In the genomic region with DNA sequence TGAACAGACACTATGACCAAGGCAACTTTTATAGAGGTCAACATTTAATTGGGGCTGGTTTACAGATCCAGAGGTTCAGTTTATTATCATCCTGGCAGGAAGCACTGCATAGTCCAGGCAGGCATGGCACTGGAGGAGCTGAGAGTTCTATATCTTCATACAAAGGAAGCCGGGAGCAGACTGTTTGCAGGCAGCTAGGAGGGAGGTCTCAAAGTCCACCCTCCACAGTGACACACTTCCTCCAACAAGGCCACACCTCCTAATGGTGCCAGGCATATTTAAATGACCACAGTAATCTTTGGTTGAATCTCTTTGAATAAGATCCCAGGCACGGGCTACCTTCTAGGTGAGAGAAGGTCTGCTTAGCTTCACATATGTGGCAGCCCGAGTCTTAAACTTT, we compare ENCODE assay signal across 24 mouse cellular contexts.
"Had no signal": no experiment of that assay in that cellular context is flagged by ENCODE, and none has a peak within 500 bp of the region (broad histone marks: within the 10 kb centered on the region; RNA-seq: fewer than 3 reads in every experiment).

No protein-coding gene starts in this region.

- DNase-seq: gastrocnemius, adult 2 months; gastrocnemius, postnatal 14 days; gastrocnemius, postnatal 36 days; heart, adult 18-20 months; heart, postnatal 10 days; heart, postnatal 36 days; kidney, adult 18-20 months; kidney, adult 8-10 months; kidney, postnatal 10 days; kidney, postnatal 25 days; kidney, postnatal 4 days; liver; liver, embryonic 13.5 days had no signal

- ATAC-seq: hindbrain, postnatal 0 days had no signal

- H3K4me2 ChIP-seq: heart, embryonic 12.5 days; hindbrain, embryonic 13.5 days; hindbrain, embryonic 15.5 days; limb, embryonic 12.5 days; liver, embryonic 11.5 days; liver, embryonic 13.5 days; liver, embryonic 15.5 days had no signal

- H3K27ac ChIP-seq: gastrocnemius, adult 2 months; heart, embryonic 10.5 days; hindbrain, embryonic 13.5 days; hindbrain, embryonic 15.5 days; hindbrain, postnatal 0 days; layer of hippocampus, adult 2 months; left cerebral cortex, adult 2 months; limb, embryonic 10.5 days; limb, embryonic 12.5 days; liver, embryonic 13.5 days; liver, embryonic 15.5 days had no signal

- H3K4me1 ChIP-seq: limb, embryonic 10.5 days; liver, embryonic 13.5 days; liver, embryonic 15.5 days had no signal

- H3K27me3 ChIP-seq: heart, embryonic 12.5 days; hindbrain, embryonic 13.5 days; hindbrain, embryonic 15.5 days; limb, embryonic 12.5 days; liver, embryonic 13.5 days; liver, embryonic 15.5 days had no signal

- H3K4me3 ChIP-seq: gastrocnemius, adult 2 months; heart, embryonic 10.5 days; heart, embryonic 12.5 days; hindbrain, embryonic 13.5 days; hindbrain, embryonic 15.5 days; layer of hippocampus, adult 2 months; left cerebral cortex, adult 2 months; limb, embryonic 10.5 days; limb, embryonic 12.5 days; liver, embryonic 13.5 days; liver, embryonic 15.5 days had no signal

- H3K9ac ChIP-seq: heart, embryonic 12.5 days; hindbrain, embryonic 13.5 days; hindbrain, embryonic 15.5 days; limb, embryonic 12.5 days; liver, embryonic 13.5 days; liver, embryonic 15.5 days had no signal

- H3K36me3 ChIP-seq: heart, embryonic 10.5 days; heart, embryonic 12.5 days; hindbrain, embryonic 13.5 days; hindbrain, embryonic 15.5 days; limb, embryonic 10.5 days; limb, embryonic 12.5 days; liver, embryonic 13.5 days; liver, embryonic 15.5 days had no signal

- H3K9me3 ChIP-seq: heart, embryonic 10.5 days; heart, embryonic 12.5 days; hindbrain, embryonic 13.5 days; hindbrain, embryonic 15.5 days; limb, embryonic 10.5 days; limb, embryonic 12.5 days; liver, embryonic 13.5 days; liver, embryonic 15.5 days had no signal
